Mouse (Mus musculus) granulocyte monocyte progenitor cell, adult 5-6 weeks (primary cell): ENCODE data around the gene 9330159F19Rik. TPM values are rescaled to one million over a fixed set of nuclear protein-coding genes. Genes with fewer than 3 reads are reported as not detected.

ENCODE experiments used
- ATAC-seq: replicated peaks from 2 replicates; pipeline ENCODE4 v1.8.0; 2016; ENCODE audit warnings: mild to moderate bottlenecking, moderate TSS enrichment, inconsistent platforms; ENCODE audit not compliant: poor library complexity, severe bottlenecking
- total RNA-seq, 2 experiments: library from RNA; stranded (forward) in 1 of 2; stranded (reverse) in 1 of 2; fragments of 200-712, 200-1000 nt in 1 of 2; fragments of >200 nt in 1 of 2; fragmentation: Nextera tagmentation in 1 of 2; gene quantifications; 2 replicates each; pipeline ENCODE4 v1.2.3; 2014 to 2017

9330159F19Rik gene
- total RNA-seq (2014; fragmentation: Nextera tagmentation) (not detected in 2 replicates), total RNA-seq (2017) (not detected in 2 replicates)

DNA sequence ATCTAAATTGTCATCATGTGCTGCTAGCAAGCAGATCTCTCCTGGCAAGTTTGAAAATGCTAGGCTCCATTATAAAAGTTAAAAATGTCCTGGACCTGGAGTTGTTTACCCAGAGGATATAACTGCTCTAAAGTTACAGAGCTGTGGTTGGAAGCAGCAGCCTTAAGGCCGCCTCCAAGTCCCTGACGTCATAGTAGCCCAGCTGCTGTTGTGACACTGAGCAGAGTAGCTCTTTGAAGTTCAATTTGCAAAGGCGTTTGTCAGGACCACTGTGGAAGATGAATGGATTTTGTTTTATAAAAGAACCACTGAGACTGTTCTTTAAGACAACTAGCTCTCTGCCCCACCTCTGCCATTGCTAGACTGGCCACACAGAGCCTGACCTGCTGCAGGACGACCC is at the start of gene 9330159F19Rik:
9330159F19Rik (plus strand) TSS at position 154 of the 400 bp plus-strand sequence.
- no peak for ATAC-seq

DNA sequence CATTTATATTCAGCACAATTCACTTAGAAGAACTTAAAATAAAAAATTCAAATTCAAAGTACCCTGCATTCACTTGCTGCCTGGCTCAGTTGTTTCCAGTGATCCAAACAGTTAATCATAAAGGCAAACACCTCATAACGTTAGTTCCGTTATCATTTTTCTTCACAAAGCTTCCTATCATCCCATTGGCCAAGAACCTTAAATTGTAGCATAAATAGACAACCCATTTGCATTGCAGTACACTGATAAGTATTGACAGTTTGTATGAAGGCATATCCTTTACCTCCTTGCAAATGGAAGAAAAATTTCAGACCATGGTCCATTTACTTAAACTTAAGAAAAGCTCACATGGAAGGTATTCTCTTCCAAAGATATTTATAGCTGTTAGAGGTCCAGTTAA is 49.7 kb upstream of the 9330159F19Rik start:
- no peak for ATAC-seq

DNA sequence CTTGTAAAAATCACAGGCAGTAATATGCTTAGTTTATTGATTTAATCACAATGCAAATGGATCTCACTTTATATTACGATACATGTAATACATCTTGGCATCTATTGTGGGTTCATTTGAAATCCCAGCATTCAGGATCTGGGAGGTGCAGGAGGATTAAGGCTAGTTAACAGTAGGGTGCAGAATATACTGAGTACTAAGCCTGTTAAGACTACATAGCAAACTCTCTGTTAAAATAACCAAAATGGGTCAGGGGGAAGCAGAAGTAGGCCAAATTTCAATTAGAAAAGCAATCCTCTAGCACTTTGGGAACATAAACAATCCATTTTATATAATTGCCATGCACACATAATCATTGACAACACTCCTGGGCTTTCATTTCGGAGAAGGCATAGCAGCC is 37.6 kb upstream of the 9330159F19Rik start:
- ATAC-seq, result no peak

GRCm38 (mm10) chr10:29175656-29176055 is 35.8 kb upstream of the 9330159F19Rik start:
- ATAC-seq, result no peak

DNA sequence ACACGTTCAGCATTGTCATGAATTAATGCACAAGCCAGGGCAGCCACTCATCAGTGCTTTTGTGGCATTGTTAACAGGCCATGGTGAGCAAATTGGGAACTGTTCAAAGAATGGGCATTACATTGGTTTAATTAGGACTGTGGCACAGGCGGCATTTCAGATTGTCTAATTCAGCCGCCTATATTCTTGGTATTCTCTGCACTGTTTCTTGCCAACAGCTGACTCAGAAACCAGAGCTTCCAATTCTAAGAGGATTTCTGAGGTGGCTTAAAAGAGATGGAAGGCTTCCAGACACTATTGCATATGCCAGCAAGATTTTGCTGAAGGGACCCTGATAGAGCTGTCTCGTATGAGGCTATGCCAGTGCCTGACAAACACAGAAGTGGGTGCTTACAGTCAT is 34.5 kb upstream of the 9330159F19Rik start:
- no peak for ATAC-seq

GRCm38 (mm10) chr10:29178003-29178402 is 33.4 kb upstream of the 9330159F19Rik start:
- ATAC-seq, result no peak

DNA sequence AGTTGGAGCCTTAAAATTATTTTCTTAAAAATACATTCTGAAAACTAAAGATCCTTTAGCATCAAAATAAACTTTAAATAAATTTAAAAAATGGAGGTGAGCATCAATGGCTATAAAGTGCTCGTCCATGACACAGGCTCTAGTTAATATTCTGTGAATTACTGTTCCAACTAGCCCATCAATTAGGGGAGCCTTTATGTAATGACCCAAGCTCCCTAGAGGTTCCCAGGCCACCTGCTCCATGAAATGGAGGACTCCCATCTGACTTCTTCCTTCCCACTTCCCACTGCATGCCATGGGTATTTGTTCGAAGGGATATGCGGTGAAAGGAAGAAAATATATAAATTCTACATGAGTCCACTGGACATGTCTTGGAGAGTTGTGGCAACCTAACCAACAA is 31.2 kb upstream of the 9330159F19Rik start:
- no peak for ATAC-seq

DNA sequence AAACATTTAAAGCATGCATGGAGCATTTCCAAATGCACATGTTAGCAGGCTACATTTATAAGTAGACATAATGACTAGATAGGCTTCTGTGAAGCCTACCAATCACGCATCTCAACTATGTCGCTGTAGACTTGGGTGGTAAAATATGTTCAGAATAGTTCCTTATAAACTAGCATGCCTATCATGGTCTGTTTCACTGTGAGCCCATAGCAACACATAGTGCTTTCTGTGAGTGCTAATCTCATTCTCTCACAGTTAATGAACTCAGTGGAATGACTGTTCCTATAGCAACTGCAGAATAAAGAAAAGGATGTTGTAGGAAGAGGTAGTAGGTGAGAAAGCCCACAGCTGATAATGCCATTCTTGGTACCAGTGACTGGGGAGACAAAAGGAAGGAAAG is 30.4 kb upstream of the 9330159F19Rik start:
- ATAC-seq, result no peak

DNA sequence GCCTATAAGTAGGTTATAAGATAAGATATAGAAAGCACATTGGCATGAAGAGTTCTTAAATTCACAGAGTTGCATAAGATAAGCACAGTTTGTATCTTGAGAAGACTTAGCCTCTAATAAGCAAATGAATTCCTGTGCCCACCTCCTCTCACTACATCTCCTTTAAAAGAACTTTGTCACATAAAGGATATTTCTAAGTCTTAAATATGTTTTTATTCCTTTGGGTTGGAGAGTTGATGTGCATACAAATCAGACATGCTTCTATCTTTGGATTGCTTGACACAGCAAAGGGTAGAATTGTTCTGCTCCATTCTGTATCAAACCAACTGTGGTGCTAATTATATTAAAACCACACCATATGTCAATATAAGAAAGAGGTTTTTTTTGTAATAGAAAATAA is 17.6 kb upstream of the 9330159F19Rik start:
- ATAC-seq, result no peak

GRCm38 (mm10) chr10:29196811-29197210 is 14.6 kb upstream of the 9330159F19Rik start:
- ATAC-seq, result no peak

GRCm38 (mm10) chr10:29198642-29199041 is 12.8 kb upstream of the 9330159F19Rik start, which contains the start of gene Gm49353:
TSS of gene Gm49353 (plus strand) at chr10:29198954.
- no peak for ATAC-seq

DNA sequence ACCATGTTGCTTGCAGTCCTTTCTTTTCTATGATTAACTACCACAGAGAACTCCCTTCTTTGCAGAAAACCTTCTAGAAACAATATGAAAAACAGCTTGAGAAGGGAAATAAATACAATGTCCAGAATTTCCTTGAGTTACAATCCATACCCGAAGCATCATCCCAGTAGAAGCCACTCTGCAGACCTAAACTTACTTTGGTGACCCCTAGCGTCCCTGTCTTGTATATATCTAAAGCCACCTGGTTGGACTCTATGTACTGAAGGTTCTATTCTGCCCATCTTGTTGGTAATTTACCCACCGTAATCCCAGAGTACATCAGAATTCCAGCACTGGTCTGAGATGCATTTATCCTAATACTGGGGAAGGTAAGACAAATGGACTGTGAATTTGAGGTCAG is 11.6 kb upstream of the 9330159F19Rik start:
- ATAC-seq, result no peak

DNA sequence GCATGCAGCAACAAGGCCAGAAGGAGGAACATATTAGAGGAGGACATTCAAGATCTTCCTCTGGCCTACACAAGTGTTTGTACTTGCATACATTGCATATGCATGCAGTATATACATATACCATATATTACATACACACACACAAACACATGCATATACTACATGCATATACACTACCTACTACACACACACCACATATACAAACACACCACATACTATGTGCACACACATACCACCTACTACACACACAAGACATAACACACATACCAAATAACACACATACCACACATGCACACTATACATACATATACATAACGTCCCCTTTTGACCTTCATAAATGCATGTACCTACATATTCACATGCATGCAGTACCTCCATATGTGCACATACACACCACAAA is 10.8 kb upstream of the 9330159F19Rik start:
- no peak for ATAC-seq

- ATAC-seq, result peak; percentile 65; the same call in 1 of the 2 replicates
Measured at GRCm38 (mm10) chr10:29206730-29207129, 4.7 kb upstream of the 9330159F19Rik start.

GRCm38 (mm10) chr10:29208735-29209134 is 2.7 kb upstream of the 9330159F19Rik start:
- no peak for ATAC-seq

DNA sequence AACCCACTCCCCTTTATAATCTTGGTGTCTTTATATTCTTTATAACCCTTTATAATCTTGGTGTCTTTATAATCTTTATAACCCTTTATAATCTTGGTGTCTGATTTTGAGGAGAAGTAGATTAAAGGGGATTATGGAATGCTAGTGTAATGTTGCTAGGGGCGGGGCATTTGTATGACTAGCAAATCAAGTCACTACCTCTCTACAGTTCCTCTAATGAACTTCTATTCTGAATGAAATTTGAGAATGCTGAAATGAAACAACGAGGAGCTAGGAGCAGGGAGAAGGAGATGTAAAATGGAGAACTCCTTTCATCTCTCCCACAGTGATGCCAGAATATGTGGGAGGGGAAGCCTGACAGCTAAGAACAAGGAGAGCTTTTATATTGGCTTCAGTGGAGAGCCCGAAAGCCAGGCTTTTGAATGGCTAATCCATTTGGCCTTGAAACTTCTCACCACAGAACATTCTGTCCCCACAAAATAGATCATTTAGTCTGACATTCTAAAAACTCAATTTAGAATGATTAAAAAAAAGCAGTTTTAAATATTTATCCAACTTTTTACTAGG is 2.2 kb downstream of the 9330159F19Rik start:
- no peak for ATAC-seq

DNA sequence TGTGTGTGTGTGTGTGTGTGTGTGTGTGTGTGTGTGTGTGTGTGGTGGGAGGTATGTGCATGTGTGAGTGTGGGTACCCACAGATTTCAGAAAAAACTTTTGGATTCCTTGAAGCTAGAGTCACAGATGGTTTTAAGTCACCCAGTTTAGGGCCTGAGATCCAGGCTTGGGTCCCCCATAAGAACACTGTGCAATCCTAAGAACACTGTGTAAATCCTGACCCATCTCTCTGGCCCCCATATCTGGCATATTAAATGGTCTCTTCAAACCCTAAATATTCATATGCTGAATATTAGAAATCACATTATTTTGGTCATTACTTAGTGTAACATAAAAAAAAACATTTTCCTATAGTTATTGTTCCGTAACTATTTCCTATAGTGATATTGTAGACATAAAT is 5.6 kb downstream of the 9330159F19Rik start:
- no peak for ATAC-seq

DNA sequence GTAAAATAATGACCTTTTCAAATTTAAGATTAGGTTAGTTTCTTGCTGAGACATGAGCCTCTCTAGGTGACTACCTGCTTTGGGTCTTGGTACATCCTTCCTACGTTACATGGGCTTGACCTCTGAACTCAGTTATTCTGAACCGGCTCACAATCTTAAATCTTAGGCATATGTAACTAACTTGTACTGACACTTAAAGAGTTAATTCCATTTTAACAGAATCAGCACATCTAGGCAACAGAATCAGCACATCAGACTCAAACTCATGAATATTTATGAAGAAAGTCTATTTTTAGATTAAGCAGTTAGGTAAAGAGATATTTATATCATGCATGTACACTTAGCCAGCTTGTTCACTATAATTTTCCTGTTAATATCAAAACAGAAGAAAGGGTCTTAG is 6.0 kb downstream of the 9330159F19Rik start:
- ATAC-seq, result no peak

- no peak for ATAC-seq
Measured at GRCm38 (mm10) chr10:29225329-29225728, 13.9 kb downstream of the 9330159F19Rik start.

- ATAC-seq, result no peak
Measured at GRCm38 (mm10) chr10:29231208-29231607, 19.8 kb downstream of the 9330159F19Rik start.
